Mouse (Mus musculus) brain, embryonic 14.5 days (tissue): ENCODE measurements around the gene Cacng1.

Experiments
- CTCF ChIP-seq: fragments of 200-500 bp; IDR thresholded peaks from 2 replicates; pipeline ENCODE4 v1.5.1; 2012; ENCODE audit warnings: inconsistent platforms, mild to moderate bottlenecking, moderate library complexity, borderline replicate concordance; ENCODE audit not compliant: insufficient read depth, insufficient read length; ENCODE audit errors: extremely low read depth
- POLR2A ChIP-seq: fragments of 200-500 bp; IDR thresholded peaks from 2 replicates; pipeline ENCODE4 v1.6.1; 2012; ENCODE audit warnings: mild to moderate bottlenecking, inconsistent platforms, borderline replicate concordance; ENCODE audit not compliant: poor library complexity, insufficient read depth, insufficient read length, severe bottlenecking; ENCODE audit errors: extremely low read depth

DNA sequence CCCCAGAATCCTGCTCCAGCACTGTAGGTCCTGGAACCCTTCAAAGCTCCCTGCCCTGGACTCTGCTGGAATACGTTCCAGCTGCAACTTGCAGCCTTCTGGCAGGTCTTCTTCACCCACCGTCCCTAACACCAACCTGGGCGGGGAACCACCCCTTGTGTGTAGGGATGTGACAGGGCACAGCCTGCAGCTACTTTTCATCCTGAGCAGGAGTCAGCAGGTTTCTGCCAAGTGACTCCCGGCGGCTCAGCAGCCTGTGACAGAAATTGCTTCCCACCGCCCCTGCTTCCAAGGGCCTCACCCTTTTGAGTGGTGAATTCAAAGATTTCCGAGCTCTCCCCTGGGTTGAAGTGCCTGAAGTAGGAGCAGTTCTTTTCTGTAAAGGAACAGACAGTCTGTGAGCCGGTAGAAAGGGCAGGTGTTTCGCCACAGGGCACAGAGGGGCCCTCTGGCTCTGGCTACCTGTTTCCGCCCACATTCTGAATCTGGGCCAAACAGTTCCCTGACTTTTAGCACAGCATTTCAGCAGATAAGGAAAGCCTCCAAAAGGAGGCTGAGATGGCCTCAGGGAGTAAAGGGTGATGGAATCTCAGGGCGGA, 10.7 kb downstream of the Cacng1 start:
- TF ChIP-seq POLR2A (no peak), CTCF (no peak)
